Mouse (Mus musculus) retina, embryonic 14.5 days (tissue): ENCODE data around the gene Ssh2.

Experiments
- DNase-seq: peaks from one replicate; pipeline ENCODE4 v3.0.0-alpha.2; 2015; ENCODE audit warnings: low spot score

Gene Ssh2

DNA sequence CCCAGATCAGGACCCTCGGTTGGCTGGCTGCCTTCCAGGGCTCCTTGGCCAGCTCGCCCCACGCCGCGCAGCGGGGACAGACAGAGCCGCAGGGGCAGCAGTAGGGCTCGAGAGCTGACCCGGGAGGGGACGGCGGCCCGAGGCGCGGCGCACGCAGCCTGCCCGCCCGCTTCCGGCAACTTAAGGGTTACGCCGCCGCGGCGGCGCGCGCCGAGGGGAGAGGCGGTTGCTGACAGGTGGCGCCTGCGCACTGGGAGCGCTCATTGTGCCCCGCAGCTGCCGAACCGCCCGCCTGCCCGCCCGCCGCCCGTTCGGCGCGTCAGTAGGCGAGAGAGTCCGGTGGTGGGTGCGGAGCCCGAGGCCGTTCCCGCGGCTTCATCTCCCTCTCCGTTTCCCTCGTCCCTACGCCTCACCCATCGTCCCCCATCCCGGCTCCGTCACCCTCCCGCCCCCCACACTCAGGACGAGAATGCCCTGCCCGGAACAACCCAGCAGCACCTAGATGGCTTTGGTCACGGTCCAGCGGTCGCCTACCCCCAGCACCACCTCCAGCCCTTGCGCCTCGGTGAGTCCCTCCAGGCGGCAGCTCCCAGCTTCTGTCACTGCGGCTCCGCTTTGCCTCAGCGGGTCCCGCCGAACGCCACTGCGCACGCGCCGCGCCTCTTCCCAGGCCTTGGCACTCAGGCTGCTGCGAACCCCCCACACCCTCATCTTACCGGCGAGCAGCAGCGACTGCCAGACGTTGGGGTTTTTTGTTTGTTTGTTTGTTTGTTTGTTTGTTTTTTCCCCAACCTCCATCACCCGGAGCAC is at the start of gene Ssh2:
TSS of gene Ssh2 (plus strand) at position 337 of the 810 bp plus-strand sequence.
- DNase-seq, result peak; percentile 93

DNA sequence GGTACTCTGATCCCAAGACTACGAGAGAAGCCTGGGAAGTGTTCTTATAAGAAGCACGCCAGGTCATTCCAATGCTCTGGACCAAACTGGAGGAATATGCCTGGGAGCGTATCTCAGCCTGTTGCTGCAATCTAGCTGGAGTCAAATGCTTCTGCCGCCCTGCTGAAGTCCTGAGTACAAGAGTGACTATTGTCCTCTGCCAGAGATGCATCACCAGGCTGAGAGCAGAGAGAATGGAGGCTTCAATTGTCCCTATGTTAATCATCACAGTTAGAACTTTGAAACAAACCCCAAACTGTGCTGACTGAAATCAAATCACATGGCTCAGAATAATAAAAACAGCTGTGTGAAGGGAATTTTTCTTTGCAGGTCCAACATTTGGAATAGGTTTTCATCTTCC is 42.4 kb upstream of the Ssh2 start:
- no peak for DNase-seq

DNA sequence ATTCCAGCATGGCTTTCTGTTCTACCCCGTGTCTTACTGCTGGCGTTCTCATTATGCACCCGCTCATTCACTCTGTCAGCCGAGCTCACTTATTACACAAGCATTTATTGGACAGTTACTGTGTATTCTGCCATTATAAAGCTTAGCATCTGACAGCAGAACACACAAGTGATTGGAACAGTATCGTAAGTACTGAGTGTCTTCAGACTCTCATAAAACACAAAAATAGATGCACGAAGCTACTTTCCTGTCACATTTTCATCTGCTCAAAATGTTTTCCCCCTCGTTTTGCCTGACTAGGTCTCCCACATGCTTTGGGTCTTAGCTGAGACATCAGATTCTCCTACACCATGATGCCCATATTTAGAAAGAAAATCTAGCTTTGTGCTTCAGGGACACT is 41.6 kb upstream of the Ssh2 start:
- DNase-seq, result no peak

DNA sequence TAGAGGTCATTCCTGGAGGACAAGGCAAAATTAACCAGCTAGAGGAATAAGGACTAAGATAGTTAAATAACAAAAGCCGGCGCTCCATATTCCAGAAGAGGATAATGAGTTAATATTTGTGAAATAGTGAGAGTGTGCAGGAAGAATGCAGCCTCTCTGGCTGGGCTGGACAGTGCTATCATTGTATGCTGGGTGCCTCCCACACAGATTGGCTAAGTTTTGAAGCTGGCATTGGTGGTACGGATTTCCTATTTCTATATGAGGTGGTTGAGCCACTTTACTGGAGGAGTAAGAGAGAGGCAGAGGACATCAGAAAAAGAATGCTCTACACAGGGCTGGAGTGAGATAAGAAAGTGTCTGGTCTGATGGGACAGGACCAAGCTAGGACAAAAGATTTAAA is 36.3 kb upstream of the Ssh2 start:
- DNase-seq, result no peak

DNA sequence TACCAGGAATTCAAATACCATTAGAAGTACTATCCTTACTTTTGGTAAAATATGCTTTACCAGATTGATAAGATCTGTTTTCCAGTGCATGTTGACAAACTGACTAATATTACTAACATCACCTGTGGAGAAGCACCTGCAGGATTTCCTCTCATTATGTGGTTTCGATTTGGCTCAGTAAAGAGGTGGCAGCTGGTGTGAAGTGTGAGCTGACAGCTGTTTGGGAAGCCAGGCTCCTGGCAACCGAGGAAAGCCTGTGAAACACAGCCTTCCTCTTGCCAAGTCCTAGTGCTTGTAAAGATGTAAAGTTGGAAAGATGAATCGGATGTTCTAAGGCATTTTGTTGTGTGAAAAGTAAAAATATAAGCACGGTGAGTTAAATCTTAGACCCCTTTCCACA is 35.2 kb upstream of the Ssh2 start:
- DNase-seq, result no peak

DNA sequence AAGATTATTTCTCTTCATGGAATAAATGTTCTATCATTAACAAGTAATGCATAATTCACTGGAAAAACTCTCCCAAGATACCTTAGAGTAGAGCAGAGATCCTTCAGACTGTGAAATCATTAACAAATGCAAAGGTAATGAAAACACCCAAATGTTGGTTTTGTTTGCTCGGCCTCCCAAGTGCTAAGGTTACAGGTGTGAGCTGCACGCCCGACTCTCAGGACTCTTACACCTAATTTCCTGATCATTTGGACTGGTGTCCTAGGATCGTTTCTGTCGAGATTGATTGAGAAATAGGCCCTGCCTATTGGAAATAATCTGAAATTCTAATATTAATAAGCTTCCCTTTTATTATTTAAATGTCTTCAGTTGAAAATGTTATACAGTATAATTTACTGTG is 34.6 kb upstream of the Ssh2 start:
- DNase-seq, result no peak

DNA sequence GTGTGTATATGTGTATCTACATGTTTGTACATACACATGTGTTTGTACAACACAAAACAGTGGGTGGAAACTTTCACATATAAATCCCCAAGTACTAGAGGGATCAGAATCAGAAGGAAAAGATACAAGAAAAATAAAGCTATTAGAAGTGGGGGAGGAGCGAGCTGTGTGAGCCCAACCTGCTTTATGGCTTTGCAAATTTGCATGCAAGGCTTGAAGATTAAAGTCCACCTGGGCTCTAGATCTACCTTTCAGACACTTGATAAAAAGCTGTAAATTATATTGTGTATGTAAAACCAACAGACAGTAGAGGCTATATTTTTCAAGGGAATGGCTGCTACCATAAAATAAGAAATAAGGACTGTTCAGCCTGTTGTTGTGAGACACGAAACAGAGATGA is 34.0 kb upstream of the Ssh2 start:
- DNase-seq, result no peak

DNA sequence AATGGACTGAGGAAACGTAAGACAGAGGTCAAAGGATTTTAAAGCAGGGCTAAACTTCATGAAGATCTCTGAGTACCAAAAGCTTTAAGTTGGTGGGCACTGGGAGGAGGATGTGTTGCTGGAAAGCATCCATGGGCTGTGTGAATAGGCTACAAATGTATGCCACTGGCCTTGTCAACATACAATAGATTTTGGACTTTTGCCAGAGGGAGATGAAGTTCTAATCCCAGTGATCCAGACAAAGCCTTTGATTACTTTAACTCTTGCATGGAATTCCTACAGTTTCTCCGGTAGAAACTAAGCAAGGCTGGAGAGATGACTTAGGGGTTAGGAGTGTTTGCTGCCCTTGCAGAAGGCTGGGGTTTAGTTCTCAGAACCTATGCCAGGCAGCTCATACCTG is 33.5 kb upstream of the Ssh2 start:
- DNase-seq, result no peak

DNA sequence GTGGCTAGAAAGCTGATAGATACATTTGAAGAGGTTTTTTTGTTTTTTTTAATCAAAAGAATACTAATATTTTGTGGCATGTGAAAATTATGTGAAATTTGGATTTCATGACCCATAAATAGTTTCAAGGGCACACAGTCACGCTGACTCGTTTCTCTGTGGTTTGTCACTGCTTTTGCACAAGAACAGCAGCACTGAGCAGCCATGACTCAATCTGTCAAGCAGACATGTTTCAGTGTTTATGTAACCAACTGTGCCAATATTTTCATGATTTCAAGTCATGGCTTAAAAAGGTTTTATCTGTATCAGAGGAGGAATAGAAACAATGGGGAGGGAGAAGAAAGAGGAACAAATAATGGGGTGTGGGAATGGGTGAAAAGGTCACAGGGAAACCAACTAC is 31.2 kb upstream of the Ssh2 start:
- no peak for DNase-seq

DNA sequence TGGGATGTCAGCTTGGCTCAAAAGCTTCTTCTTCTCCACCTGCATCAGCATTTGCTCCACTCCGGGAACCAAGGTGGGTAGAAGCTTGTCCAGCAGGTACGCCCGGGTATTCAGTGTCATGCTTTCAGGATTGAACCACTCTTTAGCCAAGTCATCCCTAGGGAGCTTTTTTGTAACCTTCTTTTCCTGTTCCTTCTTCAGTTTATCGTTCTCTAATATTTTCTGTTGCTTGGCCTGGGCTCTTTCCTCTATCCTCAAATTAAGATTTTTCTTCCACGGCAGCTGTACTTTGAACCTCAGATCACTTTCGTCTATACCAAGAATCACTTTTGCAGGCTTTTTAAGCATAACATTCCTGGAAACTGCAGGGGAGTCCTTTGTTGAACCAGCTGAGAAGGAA is 27.2 kb upstream of the Ssh2 start, which contains the start of gene Efcab5:
TSS of gene Efcab5 (minus strand) at position 101 of the 400 bp plus-strand sequence.
- no peak for DNase-seq

DNA sequence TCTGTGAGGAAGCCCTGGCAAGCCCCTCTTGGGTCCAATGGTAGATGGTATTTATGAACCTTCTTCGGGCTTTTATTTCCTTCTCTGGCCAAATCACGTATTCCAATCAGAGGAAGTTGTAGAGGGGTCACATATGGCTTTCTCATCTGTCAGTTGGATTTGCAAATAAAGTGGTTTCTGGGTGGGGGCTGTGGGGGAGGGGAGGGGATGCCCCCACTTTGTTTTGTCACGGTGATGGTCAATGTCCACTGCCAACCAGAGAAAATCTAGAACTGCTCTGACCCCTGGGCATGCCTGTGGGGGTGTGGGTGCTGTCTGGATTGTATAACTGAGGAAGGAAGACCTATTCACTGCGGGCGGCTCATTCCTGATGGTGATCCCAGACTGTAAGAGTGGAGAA is 22.7 kb upstream of the Ssh2 start:
- no peak for DNase-seq

DNA sequence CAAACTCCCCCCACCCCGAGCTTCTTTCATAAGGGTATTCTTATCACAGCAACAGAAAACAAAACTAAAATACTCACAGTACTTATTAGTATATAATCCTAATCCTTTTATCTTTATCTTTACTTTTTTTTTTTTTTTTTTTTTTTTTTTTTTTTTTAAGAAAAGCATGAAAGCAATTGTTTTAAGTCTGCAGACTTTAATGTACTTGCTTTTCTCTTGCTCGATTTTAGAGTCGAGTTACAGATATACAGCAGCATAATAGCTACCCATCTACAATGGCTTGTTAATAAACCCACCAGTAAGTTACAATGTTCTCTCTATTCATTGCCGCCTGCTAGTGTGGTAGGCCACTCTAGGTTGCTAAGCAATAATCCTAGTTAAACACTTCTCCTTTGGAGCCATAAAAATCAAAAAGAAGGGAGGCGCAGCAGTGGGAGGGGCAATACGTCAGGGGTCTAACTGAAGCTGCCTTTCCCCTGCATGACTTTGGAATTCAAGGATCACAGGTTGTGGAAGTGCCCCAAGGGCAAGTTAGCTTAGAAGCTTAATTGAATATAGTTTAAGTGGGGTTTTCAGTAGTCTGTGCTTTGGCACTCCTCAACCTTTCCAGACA is 22.0 kb upstream of the Ssh2 start:
- no peak for DNase-seq

DNA sequence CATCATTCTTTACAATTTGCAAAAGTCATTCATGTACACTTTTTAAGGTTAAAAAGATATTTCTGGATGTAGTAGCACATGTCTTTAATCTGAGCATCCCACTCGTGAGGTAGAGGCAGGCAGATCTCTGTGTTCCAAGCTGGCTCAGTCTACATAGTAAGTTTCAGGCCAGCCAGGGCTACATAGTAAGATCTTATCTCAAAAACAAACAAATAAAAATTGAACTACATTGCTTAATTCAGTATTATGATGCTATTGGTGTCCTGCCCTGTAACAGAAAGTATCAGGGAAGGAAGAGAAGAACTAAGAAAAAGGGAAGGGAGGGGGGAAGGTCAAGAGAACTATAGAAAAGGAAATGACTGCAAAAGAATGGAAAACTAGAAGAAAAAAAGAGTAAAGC is 21.3 kb upstream of the Ssh2 start:
- no peak for DNase-seq

DNA sequence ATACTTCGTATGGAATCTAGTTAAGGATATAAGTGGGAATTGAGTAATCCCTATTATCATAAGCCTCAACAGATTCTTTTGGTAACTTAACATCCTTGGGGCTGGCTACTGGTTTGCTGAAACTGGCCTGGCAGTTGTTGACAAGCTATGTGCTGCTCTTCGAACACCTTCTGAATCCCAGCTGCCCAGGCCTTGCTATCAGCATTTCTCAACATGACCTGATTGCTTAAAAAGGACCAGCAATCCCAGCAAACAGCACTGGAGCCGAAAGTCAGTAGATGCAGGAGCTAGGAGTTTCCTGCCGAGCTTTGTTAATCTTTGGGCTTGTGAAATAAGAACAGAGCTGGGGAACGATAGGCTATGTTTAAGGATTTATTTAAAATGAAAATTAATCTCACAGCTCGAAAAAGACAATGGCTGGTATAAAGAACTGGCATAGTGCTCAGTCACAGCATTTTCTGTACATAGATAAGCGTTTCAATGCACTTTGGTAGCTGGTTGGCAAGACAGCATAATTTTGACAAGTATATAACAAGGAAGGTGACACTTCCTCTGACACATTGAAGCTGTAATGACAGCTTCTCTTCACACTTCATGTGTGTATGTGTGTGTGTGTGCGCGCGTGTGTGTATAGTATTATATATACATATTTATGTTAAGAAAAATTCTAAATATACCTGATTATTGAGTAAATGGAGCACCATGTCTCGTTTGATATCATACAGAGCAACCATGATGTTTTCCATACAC is 20.6 kb upstream of the Ssh2 start:
- no peak for DNase-seq

DNA sequence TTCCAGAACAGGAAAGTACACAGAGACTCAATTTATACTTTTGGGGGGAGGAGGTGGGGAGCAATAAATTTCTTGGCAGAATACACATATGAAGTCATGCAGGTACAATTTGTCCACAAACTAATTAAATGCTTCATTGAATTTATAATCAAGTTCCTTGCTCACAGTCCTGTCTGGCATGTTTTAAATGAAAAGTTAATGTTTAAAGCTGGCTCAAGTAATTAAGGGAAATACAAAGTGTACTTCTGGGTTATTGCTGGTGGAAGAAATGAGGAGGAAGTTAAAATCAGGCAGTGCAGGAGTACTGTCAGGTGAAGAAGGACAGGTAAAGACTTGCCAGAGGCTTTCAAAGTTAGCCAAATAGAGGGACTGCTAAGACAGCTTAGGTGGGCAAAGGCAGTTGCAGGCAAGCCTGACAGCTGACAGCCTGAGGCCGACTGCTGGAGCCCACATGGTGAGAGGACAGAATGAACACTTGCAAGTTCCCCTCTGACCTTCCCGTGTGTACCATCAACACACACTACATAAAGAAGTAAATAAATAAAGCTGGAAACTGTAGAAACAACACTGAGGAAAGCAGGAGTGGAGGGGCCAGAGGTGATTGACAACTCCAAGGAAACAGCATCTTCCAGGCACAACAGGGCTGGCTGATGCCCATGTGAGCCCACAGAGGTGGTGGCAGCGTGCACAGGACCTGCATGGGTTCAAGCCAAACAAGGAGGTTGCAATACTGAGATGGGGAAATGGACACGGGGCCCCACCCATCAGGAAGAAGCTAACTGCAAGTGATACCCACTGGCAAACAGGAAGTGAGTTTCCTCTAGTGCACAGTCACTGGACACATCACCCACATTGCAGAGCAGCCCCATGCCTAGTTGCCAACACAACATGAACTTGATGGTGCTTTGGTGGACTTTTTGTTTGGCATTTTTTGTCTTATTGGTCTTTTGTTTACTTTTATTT is 19.6 kb upstream of the Ssh2 start:
- DNase-seq, result no peak

DNA sequence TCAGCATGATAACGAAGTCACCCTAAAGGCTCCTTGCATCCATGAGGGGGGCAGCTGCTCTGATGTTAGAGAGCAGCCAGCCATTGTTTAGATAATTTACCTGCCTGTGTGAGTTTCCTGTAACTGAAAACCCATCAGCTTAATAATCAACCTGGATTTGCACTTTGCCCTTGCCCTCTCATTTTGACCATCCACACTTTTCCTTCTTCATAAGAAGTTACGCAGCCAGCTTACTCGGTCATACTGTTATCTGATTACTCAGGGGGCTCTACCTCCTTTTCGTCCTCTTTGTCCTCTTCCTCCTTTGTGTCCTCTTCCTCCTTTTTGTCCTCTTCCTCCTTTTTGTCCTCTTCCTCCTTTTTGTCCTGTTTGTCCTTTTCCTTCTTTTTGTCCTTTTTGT is 16.5 kb upstream of the Ssh2 start:
- no peak for DNase-seq

DNA sequence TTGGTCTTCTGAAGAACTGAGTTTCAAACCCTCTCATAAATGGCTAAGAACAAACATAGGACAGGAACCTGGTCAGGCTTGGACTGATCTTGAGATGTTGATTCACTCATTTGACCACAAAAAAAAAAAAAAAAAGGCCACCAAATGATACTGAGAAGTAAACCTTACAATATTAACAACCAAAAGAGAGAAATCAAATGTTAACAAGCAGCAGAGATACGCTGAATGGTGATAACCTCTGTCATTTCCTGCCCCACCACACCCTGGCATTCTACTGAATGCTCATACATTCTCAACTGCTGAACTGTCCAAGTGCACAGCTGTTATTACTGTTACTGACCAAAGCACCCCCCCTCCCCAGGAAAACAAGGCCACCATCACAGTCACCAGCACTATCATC is 15.4 kb upstream of the Ssh2 start:
- no peak for DNase-seq

DNA sequence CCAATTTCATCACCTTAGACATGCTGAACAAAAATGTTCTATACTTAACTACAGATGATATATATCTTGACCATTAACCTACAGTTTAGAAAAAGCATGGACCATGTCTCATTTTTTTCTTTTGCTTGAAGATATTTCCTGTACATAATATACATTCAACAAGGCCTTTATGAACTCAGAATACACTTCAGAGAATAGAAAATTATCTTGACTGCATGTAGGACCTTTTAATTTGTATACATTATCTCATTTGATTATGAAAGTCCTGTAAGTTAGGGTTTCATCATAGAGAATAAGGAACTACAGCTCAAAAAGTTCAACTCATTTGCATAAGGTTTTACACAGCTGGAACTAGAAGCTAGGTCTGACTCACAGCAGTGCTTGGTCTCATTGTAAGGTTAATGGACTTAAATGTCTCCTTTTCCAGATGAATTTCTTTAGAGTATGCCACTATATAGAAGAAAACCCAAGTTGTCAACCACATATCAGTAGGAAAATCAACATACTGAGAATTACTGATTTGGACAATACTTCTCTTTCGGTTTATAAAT is 1.9 kb upstream of the Ssh2 start:
- DNase-seq, result no peak

DNA sequence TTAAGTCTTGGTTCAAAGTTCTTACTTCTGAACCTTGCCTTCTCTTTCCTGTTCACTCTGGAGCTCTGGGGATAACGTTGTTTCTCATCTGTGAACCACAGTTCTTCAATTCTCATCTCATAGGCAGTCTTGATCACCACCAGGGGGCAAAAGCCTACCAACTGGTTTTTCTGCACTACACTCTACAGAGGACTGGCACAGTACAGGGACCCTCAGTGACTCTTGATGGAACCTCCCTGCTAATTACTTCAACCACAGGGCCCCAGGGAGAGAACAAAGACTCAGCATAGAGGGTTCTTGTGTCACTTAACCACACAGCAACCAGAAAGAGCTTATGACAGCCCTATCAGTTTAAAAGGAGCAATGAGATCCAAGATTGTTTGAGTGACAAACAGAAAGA is 1.3 kb upstream of the Ssh2 start:
- peak; percentile 89 for DNase-seq

DNA sequence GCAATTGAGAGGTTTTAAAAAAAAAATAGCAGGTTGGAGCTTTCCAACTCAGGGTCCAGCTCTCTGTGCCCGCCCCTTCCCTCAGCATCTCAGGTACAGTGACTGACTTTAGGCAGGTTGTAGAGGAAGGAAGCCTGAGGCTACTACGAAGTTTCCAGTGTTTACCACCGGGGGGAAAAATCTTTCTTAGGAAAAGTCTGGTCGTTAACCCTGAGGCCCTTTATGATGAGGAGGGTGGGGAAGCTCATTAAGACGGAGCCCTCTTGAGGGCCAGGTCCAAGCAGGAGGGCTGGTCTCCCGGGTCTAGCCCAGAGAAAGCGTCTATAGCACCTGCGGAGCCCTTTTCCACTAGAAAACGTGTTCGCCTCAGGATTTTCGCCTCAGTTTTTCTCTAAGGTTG is 604 bp upstream of the Ssh2 start:
- no peak for DNase-seq

DNA sequence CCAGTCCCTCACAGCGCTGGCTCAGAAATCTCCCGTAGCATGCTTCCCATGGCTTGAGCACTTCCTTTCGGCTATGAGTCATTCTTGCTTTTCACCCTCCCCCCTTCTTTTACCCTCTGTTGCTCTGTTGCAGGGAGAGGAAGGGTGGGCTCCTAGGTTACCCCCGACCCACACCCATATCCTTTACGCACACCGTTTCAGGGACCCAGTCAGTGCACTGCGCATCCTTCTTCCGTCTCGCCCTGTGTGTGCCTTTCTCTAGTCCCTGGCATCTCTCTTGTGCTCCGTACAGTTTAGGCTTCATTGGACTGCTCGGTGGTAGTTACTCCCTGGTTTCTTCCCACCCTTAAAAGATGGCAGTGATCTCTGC is 659 bp downstream of the Ssh2 start:
- peak; percentile 45 for DNase-seq

DNA sequence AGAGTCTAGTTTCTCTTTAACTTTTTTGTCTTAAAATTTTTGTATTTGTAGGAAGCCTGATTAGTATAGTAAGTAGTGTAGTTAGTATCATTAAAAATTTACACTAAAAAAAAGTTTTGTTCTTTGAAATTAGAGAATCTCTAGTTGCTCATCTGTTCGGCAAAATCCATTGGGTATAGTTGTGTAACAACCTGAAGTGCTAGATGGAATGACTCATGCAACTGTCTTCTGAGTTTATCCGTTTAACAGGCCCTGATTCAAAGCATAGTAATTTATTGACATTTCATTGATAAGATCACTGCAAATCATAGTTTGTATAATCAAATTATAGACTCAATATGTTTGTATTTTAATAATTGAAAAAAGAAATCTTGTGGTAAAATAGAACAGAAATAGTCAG is 14.7 kb downstream of the Ssh2 start:
- no peak for DNase-seq
